Mouse (Mus musculus) regulatory T cell (primary cell): ENCODE results near the gene Dtd2.

ENCODE experiments used
- in situ Hi-C: fragments of 300-600 bp; cut with MboI, MseI; formaldehyde crosslinking; loops from one replicate; pipeline ENCODE4 v1.15.1; 2025; ENCODE audit warnings: high pct_unique_total_duplicates

Dtd2 gene

GRCm38 (mm10) chr12:52005877-52006632, at the start of gene Dtd2:
Dtd2 (minus strand) TSS chr12:52006501.
- in situ Hi-C loops = loop anchor here (5.0 to 10.0 kb wide), 3 partner anchors 181 to 631 kb away; partner anchors contain the start of gene Hectd1

- in situ Hi-C loops = loop anchor here (25.0 kb wide), 1 partner anchor 788 kb away; no protein-coding TSS in a partner anchor
These were observed 43.0 kb upstream of the Dtd2 start for GRCm38 (mm10) chr12:52049324-52049723.

- in situ Hi-C loops = loop anchor here (25.0 kb wide), 1 partner anchor 791 kb away; no protein-coding TSS in a partner anchor
These were observed 40.1 kb upstream of the Dtd2 start for GRCm38 (mm10) chr12:52046371-52046770.

- in situ Hi-C loops = loop anchor here (25.0 kb wide), 1 partner anchor 794 kb away; no protein-coding TSS in a partner anchor
These were observed 36.6 kb upstream of the Dtd2 start for GRCm38 (mm10) chr12:52042818-52043336.

- in situ Hi-C loops = loop anchor here (25.0 kb wide), 1 partner anchor 799 kb away; no protein-coding TSS in a partner anchor
These were observed 32.1 kb upstream of the Dtd2 start for GRCm38 (mm10) chr12:52038352-52038751.

GRCm38 (mm10) chr12:52034956-52035355, 28.7 kb upstream of the Dtd2 start:
- in situ Hi-C loops = loop anchor here (25.0 kb wide), 1 partner anchor 802 kb away; no protein-coding TSS in a partner anchor

- in situ Hi-C loops = loop anchor here (25.0 kb wide), 1 partner anchor 805 kb away; no protein-coding TSS in a partner anchor
These were observed 26.0 kb upstream of the Dtd2 start for GRCm38 (mm10) chr12:52032276-52032675.

- in situ Hi-C loops = loop anchor here (25.0 kb wide), 1 partner anchor 809 kb away; no protein-coding TSS in a partner anchor
These were observed 21.7 kb upstream of the Dtd2 start, which contains the start of gene Gpr33 for GRCm38 (mm10) chr12:52027963-52028362. Gpr33 (minus strand) TSS chr12:52028063.

GRCm38 (mm10) chr12:52014494-52015029, 8.3 kb upstream of the Dtd2 start:
- in situ Hi-C loops = no loop called here

GRCm38 (mm10) chr12:52014044-52014443, 7.7 kb upstream of the Dtd2 start:
- in situ Hi-C loops = no loop called here

- in situ Hi-C loops = no loop called here
These were observed 7.0 kb upstream of the Dtd2 start for GRCm38 (mm10) chr12:52013274-52013673.

GRCm38 (mm10) chr12:52012159-52012558, 5.9 kb upstream of the Dtd2 start:
- in situ Hi-C loops = no loop called here

GRCm38 (mm10) chr12:52010630-52010961, 4.3 kb upstream of the Dtd2 start:
- in situ Hi-C loops = no loop called here

- in situ Hi-C loops = loop anchor here (5.0 to 10.0 kb wide), 3 partner anchors 185 to 627 kb away; partner anchors contain the start of gene Hectd1
These were observed 3.8 kb upstream of the Dtd2 start for GRCm38 (mm10) chr12:52009928-52010629.

- in situ Hi-C loops = loop anchor here (5.0 to 10.0 kb wide), 3 partner anchors 182 to 631 kb away; partner anchors contain the start of gene Hectd1
These were observed 313 bp upstream of the Dtd2 start for GRCm38 (mm10) chr12:52006633-52006994.

GRCm38 (mm10) chr12:52002746-52003145, 3.6 kb downstream of the Dtd2 start:
- in situ Hi-C loops = loop anchor here (10.0 kb wide), 2 partner anchors 178 to 318 kb away; partner anchors contain the start of gene Hectd1

GRCm38 (mm10) chr12:52001544-52001943, 4.8 kb downstream of the Dtd2 start:
- in situ Hi-C loops = loop anchor here (10.0 kb wide), 2 partner anchors 177 to 317 kb away; partner anchors contain the start of gene Hectd1

- in situ Hi-C loops = no loop called here
These were observed 7.9 kb downstream of the Dtd2 start for GRCm38 (mm10) chr12:51998366-51998932.

GRCm38 (mm10) chr12:51995738-51996536, 10.4 kb downstream of the Dtd2 start:
- in situ Hi-C loops = no loop called here

- in situ Hi-C loops = no loop called here
These were observed 15.7 kb downstream of the Dtd2 start for GRCm38 (mm10) chr12:51990629-51991028.
